Mouse (Mus musculus) heart, embryonic 16.5 days (tissue): ENCODE data around the gene Psmd5. TPM values are rescaled to one million over a fixed set of nuclear protein-coding genes. Genes with fewer than 3 reads are reported as not detected.
"Not testable (repeated sequence)": the region's sequence is repeated elsewhere in the genome, so short reads cannot be mapped to it uniquely, and the experiment has no call there.

ENCODE experiments used
- ATAC-seq: fragments of 200-750 bp; cut with Nextera tagmentation; replicated peaks from 2 replicates; pipeline ENCODE4 v1.8.0; 2017; ENCODE audit warnings: moderate number of reproducible peaks; ENCODE audit not compliant: insufficient read depth, low FRiP score; ENCODE audit errors: extremely low read depth
- H3K27ac ChIP-seq: fragments of 300-500 bp; sonication (generic); 2 replicates; pipeline ENCODE4 v1.5.1; 2014; ENCODE audit warnings: mild to moderate bottlenecking, low read length, control low read depth, moderate library complexity
- H3K27me3 ChIP-seq: fragments of 300-500 bp; sonication (generic); 2 replicates; pipeline ENCODE4 v1.6.1; 2014; ENCODE audit warnings: low read length, mixed read lengths; ENCODE audit not compliant: control insufficient read depth, insufficient read depth
- H3K36me3 ChIP-seq: fragments of 300-500 bp; sonication (generic); 2 replicates; pipeline ENCODE4 v1.6.1; 2014; ENCODE audit not compliant: control insufficient read depth, insufficient read depth
- H3K4me1 ChIP-seq: fragments of 300-500 bp; sonication (generic); 2 replicates; pipeline ENCODE4 v1.6.1; 2014; ENCODE audit warnings: low read length, mixed read lengths; ENCODE audit not compliant: control insufficient read depth, insufficient read depth
- H3K4me2 ChIP-seq: fragments of 300-500 bp; sonication (generic); 2 replicates; pipeline ENCODE4 v1.6.1; 2014; ENCODE audit warnings: low read depth, mild to moderate bottlenecking, control low read depth, low read length
- H3K4me3 ChIP-seq: fragments of 300-500 bp; sonication (generic); 2 replicates; pipeline ENCODE4 v1.5.1; 2014; ENCODE audit warnings: mild to moderate bottlenecking, control low read depth, low read length
- H3K9ac ChIP-seq: fragments of 300-500 bp; sonication (generic); 2 replicates; pipeline ENCODE4 v1.6.1; 2014; ENCODE audit warnings: low read length, control low read depth
- H3K9me3 ChIP-seq: fragments of 300-500 bp; sonication (generic); replicated peaks from 2 replicates; pipeline ENCODE4 v1.6.1; 2016; ENCODE audit warnings: low read length; ENCODE audit not compliant: control insufficient read depth
- WGBS: fragments of 180-500 bp; shearing (Covaris S2); extraction: QIAGEN DNeasy Blood & Tissue Kit; methylation state at CpG from one replicate; pipeline ENCODE4 v1.1.7; 2014; 5-methylcytosine and 5-hydroxymethylcytosine counted together
- polyA plus RNA-seq: library from polyadenylated mRNA; unstranded; fragments of >200 nt; fragmentation: Nextera tagmentation; extraction: Ambion mirVana; gene quantifications from 2 replicates; pipeline ENCODE4 v1.2.1, GENCODE M21; 2015

Gene Psmd5
- polyA plus RNA-seq, 1 experiment from 2014 or later: 57.4 TPM

DNA sequence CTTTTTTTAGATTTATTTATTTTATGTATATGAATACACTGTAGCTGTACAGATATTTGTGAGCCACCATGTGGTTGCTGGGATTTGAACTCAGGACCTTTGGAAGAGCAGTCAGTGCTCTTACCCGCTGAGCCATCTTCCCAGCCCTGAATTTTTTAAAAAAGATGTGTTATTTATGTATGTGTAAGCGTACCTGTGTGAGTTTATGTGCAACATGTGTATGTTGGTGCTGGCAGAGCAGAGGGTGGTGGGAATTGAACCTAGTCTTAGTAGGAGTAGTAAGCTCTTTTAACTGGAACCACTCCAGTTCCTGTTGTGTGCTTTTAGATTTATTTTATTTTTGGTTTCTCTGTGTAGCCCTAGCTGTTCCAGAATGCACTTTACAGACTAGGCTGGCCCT, 70.6 kb downstream of the Psmd5 start:
- Histone ChIP-seq H3K9me3 (no peaks in the 10 kb centered on the region), H3K27ac (no peak overlapping the region), H3K36me3 (peaks cover 15% of the 10 kb centered on the region), H3K4me2 (no peak overlapping the region), H3K4me3 (no peak overlapping the region), H3K9ac (no peak overlapping the region), H3K27me3 (no peaks in the 10 kb centered on the region), H3K4me1 (peaks cover 25% of the 10 kb centered on the region)
- ATAC-seq: no peak
- WGBS: 95% methylated on average over 2 of the region's 2 CpGs

DNA sequence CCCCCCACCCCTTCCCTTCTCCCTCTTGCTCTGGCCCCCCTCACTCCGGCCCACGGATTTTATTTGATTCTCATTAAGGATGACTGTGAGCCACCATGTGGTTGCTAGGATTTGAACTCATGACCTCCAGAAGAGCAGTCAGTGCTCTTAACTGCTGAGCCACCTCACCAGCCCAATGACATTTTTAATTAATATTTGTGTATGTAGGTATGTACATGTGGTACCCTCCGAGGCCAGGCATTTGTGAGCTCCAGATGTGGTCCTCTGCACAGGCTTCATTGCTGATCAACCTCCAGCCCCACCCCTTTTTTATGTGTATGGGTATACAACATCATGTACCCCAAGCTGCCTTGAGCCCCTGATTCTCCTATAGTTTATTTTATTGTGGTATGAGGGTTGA, 71.0 kb downstream of the Psmd5 start:
- ATAC-seq: no peak
- Histone ChIP-seq H3K4me3 (peak overlapping the region; percentile 22; the same call in 1 of the 2 replicates), H3K36me3 (peaks cover 12% of the 10 kb centered on the region)

GRCm38 (mm10) chr2:34802565-34803245, 72.1 kb downstream of the Psmd5 start:
- H3K9ac ChIP-seq: peak overlapping the region; percentile 92
- H3K4me1 ChIP-seq: peaks cover 34% of the 10 kb centered on the region
- H3K9me3 ChIP-seq, H3K36me3 ChIP-seq, H3K27me3 ChIP-seq: not testable (repeated sequence)
- H3K4me3 ChIP-seq: peak overlapping the region; percentile 76
- peak; percentile 62 for ATAC-seq
- H3K4me2 ChIP-seq: peak overlapping the region; percentile 82
- 0% methylated on average over 31 of the region's 32 CpGs for WGBS
- H3K27ac ChIP-seq: peak overlapping the region; percentile 92

More for the DNA sequence above, 71.0 kb downstream of the Psmd5 start:
- peaks cover 30% of the 10 kb centered on the region for H3K4me1 ChIP-seq
- no peak overlapping the region for H3K27ac ChIP-seq
- no peak overlapping the region for H3K9ac ChIP-seq
- H3K9me3 ChIP-seq: no peaks in the 10 kb centered on the region
- peak overlapping the region; percentile 49; the same call in 1 of the 2 replicates for H3K4me2 ChIP-seq
- H3K27me3 ChIP-seq: no peaks in the 10 kb centered on the region
- 76% methylated on average over 3 of the region's 3 CpGs for WGBS

- WGBS: 6% methylated on average over 39 of the region's 39 CpGs
- H3K4me2 ChIP-seq: peak overlapping the region; percentile 50
- peaks cover 31% of the 10 kb centered on the region for H3K4me1 ChIP-seq
- peak overlapping the region; percentile 92 for H3K27ac ChIP-seq
- peak overlapping the region; percentile 92 for H3K9ac ChIP-seq
- peaks cover 6% of the 10 kb centered on the region for H3K36me3 ChIP-seq
- H3K27me3 ChIP-seq: no peaks in the 10 kb centered on the region
- no peaks in the 10 kb centered on the region for H3K9me3 ChIP-seq
- H3K4me3 ChIP-seq: peak overlapping the region; percentile 76
- ATAC-seq: peak; percentile 96
Measured at GRCm38 (mm10) chr2:34801516-34802482, 73.0 kb downstream of the Psmd5 start.

DNA sequence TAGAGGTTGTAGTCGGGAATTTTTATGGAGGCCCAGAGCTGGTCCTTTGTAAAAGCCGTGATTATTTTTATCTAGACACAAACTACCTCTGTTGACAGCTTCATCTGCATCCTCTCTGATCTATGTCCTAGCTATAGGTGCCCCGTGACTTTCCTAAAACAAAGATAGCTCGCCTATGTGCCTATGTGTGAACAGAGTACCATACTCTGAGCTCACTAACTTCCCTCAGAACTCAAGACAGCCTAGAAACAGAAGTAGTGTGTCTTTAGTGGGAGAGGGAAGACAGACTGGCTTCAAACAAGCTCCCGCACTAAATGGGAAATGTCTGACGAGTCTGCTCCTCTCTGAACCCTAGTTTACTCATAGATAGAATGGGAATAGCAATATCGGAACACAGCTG, 74.4 kb downstream of the Psmd5 start:
- Histone ChIP-seq H3K4me3 (peak overlapping the region; percentile 86), H3K27ac (peak overlapping the region; percentile 78), H3K36me3 (peaks cover 4% of the 10 kb centered on the region), H3K9me3 (no peaks in the 10 kb centered on the region), H3K27me3 (no peaks in the 10 kb centered on the region), H3K4me2 (peak overlapping the region; percentile 94), H3K4me1 (peaks cover 31% of the 10 kb centered on the region), H3K9ac (no peak overlapping the region; the same call in 1 of the 2 replicates)
- 61% methylated on average over 7 of the region's 7 CpGs for WGBS
- ATAC-seq: no peak

Other genes starting within 250 kb of the Psmd5 start
- gene Gapvd1, start 119.7 kb downstream of the Psmd5 start, polyA plus RNA-seq: 61.2 and 62.7 TPM in 2 replicates
- 630 and 742 TPM in 2 replicates for gene Hspa5, start 103.0 kb downstream of the Psmd5 start, polyA plus RNA-seq
- 26.3 and 26.9 TPM in 2 replicates for gene Rabepk, start 75.1 kb downstream of the Psmd5 start, polyA plus RNA-seq
- gene Fbxw2, start 48.7 kb downstream of the Psmd5 start, polyA plus RNA-seq: 64.5 and 71.1 TPM in 2 replicates
- not detected in 2 replicates for gene Gm34653, start 42.0 kb downstream of the Psmd5 start, polyA plus RNA-seq
- 0.20 and 0.32 TPM in 2 replicates for gene Cutal, start 572 bp downstream of the Psmd5 start, polyA plus RNA-seq
- gene Phf19, start 39.1 kb upstream of the Psmd5 start, polyA plus RNA-seq: 2.1 and 2.6 TPM in 2 replicates
- 2.7 and 3.3 TPM in 2 replicates for gene Traf1, start 86.8 kb upstream of the Psmd5 start, polyA plus RNA-seq
- 0.09 and 0.35 TPM in 2 replicates for gene Hc, start 186.5 kb upstream of the Psmd5 start, polyA plus RNA-seq
- 0.10 and 0.42 TPM in 2 replicates for gene AI182371, start 226.6 kb upstream of the Psmd5 start, polyA plus RNA-seq
- 19.7 and 21.3 TPM in 2 replicates for gene Cntrl, start 234.5 kb upstream of the Psmd5 start, polyA plus RNA-seq